Mouse (Mus musculus): ENCODE measurements around the gene Gm2016.
"Not testable (repeated sequence)": the region's sequence is repeated elsewhere in the genome, so short reads cannot be mapped to it uniquely, and the experiment has no call there.

The Gm2016 gene

DNA sequence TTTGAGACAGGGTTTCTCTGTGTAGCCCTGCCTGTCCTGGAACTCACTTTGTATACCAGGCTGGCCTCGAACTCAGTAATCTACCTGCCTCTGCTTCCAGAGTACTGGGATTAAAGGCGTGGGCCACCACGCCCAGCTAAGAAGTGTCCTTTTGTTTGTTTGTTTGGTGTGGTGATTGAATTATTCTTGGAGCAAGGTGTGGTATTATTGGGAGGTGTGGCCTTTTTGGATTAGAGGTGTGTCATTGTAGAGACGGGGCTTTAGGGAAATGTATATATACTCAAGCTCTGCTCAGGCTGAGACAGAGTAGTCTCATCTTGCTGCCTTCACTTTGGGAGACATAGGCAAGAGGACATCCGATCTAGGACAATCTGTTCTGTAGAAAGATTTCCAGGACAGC lies at the start of gene Gm2016:
Gm2016 (plus strand) TSS at position 301 of the 400 bp plus-strand sequence.
- DNase-seq (ENCODE audit: low spot score), result not testable (repeated sequence)

DNA sequence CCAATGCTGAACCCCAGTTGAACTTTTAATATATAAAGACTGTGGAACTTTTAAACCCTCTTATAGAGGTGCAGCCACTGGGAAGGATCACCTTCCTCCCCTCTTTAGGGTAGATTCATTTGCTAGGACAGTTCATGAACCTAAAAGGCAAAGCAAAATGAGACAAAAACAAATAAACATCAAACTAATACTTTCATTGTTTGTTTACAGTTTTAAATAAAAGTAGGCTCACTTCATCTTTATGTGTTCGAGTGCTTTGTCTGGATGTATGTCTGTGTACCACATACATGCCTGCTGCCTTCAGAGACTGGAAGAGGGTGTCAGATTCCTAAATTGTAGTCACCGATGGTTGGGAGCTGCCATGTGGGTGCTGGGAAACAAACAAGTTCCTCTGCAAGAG lies 31.6 kb upstream of the Gm2016 start, which contains the start of gene Gm2001:
Gm2001 (minus strand) TSS at position 101 of the 400 bp plus-strand sequence.
- not testable (repeated sequence) for DNase-seq (ENCODE audit: low spot score)

DNA sequence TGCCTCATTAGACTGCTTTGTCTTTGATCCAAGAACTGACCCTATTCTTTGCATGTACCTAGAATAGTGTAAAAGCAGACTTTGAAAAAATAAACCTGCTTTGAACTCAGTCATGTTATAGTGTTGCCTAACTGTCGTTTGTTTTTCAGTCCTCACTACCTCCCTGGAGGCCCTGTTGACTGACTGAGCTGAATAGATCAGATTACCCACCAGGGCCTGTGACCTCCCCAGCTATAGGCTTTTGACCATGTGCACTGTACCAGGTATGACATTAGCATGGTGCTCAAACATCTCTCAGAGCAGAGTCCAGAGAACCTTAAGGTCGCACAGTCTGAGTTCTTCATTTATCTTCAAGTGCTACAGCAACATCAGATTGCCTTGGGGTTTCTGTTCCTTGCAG lies 23.2 kb upstream of the Gm2016 start:
- DNase-seq (ENCODE audit: low spot score), result not testable (repeated sequence)

GRCm38 (mm10) chr12:87856067-87856466 lies 17.8 kb upstream of the Gm2016 start:
- not testable (repeated sequence) for DNase-seq (ENCODE audit: low spot score)

GRCm38 (mm10) chr12:87861740-87862692 lies 11.9 kb upstream of the Gm2016 start:
- not testable (repeated sequence) for DNase-seq (ENCODE audit: low spot score)

GRCm38 (mm10) chr12:87863638-87864037 lies 10.2 kb upstream of the Gm2016 start:
- not testable (repeated sequence) for DNase-seq (ENCODE audit: low spot score)

- not testable (repeated sequence) for DNase-seq (ENCODE audit: low spot score)
These were observed 9.8 kb upstream of the Gm2016 start for GRCm38 (mm10) chr12:87864048-87864447.

DNA sequence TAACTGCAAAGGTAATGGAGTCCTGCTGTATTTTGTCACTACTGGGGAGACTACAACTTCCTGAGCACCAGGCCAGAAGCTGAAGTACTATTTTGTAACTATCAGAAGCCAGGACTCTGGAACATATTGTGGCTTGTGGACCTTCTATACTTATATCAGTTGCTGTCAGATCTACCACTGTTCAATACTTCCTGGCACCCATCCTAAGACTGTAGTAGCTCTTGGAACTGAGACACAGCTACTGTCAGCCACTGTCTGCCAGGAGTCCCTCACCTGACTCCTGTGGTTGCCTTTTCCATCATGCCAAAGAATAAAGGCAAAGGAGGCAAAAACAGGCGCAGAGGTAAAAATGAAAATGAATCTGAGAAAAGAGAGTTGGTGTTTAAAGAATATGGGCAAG lies 21.2 kb downstream of the Gm2016 start, which contains the start of gene Gm2022:
Gm2022 (plus strand) TSS at position 301 of the 400 bp plus-strand sequence.
- DNase-seq (ENCODE audit: low spot score), result not testable (repeated sequence)

DNA sequence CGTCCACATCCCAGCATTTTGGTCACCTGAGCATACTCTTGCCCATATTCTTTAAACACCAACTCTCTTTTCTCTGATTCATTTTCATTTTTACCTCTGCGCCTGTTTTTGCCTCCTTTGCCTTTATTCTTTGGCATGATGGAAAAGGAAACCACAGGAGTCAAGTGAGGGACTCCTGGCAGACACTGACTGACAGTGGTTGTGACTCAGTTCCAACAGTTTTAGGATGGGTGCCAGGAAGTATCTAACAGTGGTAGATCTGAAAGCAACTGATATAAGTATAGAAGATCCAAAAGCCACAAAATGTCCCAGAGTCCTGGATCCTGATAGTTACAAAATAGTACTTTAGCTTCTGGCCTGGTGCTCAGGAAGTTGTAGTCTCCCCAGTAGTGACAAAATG lies 45.8 kb downstream of the Gm2016 start, which contains the start of gene Gm2035:
Gm2035 (minus strand) TSS at position 137 of the 400 bp plus-strand sequence.
- DNase-seq (ENCODE audit: low spot score), result not testable (repeated sequence)

Data from urinary bladder, postnatal 10 days (tissue).